Mouse (Mus musculus) lung, postnatal 4 days (tissue): ENCODE results near the gene Ces2b.
"Not testable (repeated sequence)": the region's sequence is repeated elsewhere in the genome, so short reads cannot be mapped to it uniquely, and the experiment has no call there.

Source experiments
- DNase-seq, 2 experiments: peaks; one replicate each; pipeline ENCODE4 v3.0.0; 2021

Ces2b gene

DNA sequence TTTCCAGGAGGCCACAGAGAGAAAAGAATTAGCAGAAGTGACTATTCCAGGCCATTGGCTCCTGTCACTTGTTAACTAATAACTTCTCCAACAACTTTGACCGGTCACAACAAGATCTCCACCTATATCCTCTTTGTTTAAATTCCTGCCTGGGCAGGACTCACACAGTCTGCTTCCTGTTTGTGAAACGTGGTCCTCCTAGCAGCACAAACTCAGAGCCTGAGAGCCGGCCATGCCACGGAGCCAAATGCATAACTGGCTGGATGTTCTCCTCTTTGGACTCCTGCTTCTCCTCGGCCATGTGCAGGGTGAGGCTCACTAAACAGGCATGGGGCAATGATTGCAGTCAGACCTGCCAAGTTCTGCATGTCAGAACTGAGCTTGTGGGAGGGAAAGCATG lies at the start of gene Ces2b:
Gene Ces2b, plus strand, starts transcription at position 133 of the 400 bp plus-strand sequence.
- DNase-seq = peak in 1 of 2 experiments; percentile 28

DNA sequence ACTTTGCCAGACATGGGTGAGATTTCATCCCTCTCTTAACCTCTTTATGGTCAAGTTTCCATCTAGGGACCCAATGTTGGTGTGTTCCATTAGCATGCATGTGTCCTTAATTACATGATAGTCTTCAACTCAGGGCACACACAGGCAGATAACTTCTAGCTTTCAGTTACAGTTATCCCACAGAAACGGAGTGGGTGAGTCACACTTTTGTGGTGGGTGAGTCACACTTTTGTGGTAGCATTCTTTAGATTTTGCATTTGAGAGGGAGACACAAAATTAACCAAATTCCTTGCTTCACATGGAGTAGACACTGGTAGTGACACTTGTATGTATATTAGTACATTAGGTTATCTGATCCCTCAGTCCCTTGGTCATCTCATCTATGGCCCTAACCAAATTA lies 44.3 kb upstream of the Ces2b start:
- DNase-seq = no peak

DNA sequence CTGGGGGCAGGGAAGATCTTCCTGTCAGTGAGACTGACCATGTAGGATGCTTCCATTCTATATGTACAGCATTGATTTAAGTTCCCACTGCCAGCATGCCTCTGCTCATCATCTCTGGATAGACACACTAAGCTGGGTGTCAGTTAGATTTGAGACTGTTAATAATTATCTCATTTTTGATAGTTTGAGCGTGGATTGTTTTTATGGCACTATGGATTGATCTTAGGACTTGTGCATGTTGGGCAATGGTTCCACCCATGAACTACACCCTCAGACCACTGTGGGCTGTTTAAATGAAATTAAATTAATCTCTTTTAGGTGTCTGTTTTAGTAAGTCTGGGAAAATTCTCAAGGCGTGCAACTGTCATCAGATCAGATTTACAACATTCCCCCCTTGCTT lies 42.4 kb upstream of the Ces2b start:
- DNase-seq = no peak

DNA sequence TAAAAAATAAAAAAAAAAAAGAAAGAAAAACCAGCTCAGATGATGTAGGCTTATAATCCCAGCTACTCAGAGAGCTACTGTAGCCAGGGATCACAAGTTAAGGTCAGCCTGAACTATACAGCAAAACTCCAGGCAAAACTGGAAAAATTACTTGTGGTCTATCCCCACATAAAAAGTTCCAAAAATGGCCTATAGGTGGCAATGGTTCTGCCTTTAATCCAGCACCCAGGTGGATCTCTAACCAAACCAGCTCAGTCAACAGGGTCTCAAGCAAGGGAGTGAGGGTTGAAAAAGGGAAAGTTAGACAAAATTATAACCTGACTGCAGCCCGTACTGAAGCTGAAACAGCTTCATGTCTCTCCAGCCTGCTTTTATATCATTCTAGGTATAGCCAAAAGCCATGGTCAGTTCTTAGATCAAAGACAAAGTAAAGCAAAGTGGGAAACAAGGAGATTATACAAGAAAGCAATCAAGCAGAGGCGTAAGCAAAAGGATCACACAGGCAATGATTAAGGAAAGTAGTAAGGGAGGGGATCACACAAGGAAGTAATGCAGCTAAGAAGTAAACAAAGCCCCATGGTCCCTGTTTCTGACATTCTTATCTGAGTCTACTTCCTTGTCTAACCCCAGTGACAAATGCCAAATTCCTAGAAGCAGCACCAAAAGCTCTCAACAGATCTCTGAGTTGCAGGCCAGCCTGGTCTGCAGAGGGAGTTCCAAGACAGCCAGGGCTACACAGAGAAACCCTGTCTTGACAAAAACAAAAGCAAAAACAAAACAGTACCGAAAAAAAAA lies 41.3 kb upstream of the Ces2b start:
- DNase-seq = peak in 1 of 2 experiments; percentile 11

DNA sequence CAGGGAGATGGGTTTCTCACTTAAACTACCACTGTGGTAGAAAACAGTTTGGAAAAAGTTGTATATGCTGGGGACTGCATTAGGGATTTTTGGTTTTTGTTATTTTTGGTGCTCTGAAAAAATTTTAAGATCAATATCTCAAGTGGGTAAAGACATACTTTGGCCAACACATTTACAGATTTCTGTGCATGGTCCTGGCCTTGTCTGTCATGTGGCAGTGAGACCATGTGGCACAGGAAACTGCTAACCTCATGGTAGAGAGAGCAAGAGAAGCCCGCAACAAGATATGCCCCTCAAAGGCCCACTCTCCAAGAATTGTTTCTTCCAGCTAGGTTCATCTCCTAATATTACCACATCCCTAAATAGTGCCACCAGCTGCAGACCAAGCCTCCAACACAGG lies 32.0 kb upstream of the Ces2b start:
- DNase-seq = no peak

DNA sequence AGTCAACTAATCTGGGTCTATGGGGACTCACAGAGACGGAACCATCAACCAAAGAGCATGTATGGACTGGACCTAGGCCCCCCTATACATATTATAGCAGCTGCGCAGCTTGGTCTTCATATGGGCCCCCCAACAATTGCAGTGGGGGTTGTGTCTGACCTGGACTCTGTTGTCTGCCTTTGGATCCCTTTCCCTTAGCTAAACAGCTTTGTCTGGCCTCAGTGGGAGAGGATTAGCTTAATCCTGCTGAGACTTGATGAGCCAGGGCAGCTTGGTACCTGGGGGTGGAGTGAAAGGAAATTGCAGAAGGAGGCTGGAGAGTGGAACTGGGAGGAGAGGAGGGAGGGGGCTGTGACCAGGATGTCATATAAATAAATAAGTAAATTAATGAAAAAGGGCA lies 25.2 kb upstream of the Ces2b start:
- no peak for DNase-seq

DNA sequence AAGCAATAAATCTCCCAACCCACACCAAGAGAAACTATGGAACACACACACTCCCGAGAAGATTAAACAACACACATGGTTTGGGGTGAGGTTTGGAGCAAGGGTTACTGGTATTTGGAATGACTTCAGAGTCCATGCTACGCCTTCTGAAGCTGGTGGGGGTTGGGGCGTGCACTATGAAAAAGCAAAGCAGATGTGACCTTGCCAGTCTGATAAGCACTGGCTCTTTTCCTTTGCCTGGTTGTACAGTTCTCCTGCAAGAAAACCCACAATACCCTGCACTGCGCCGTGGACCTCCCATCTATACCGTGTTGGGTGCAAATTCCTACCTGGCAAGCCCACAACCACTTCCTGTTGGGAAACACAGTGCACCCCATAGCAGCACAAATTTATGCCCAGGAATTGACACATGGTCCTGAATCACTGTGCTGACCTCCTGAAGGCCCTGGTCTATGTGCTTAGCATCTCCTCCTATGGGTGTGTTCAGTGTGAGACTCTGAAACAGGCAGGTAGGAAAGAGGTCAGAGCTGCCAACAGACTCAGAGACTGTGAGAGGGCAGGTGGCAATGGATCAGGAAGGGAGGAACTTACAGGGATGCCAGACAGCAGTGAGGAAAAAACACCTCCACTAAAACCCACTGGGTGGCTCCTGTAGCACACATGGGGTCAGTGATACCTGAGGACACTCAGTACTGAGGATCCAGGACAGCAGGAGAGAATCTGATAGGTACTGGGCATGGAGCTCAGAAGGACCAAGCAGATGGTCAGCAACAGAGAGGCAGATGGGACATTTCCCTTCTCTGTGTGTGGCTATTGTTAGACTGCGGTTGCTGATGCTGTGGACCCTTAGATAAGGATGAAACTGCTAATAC lies 22.6 kb upstream of the Ces2b start:
- no peak for DNase-seq

DNA sequence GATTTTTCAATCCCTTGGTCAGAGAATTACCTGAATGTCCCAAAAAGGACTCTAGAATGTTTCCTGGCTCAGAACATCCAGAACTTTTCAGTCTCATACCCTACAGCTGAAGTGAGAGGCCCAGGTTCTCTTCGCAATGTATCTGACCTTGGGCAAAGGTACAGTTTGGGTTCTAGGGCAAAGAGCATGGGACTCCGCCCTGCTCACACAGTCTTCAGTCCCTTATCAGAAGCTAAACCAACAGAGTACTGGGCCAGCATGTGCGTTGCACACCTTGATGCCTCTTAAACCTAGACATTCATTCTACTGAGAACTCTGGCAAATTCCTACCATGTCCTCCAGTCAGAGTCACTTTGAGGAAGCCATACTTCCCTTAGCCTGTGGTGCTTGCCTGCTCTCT lies 21.9 kb upstream of the Ces2b start:
- DNase-seq = no peak

DNA sequence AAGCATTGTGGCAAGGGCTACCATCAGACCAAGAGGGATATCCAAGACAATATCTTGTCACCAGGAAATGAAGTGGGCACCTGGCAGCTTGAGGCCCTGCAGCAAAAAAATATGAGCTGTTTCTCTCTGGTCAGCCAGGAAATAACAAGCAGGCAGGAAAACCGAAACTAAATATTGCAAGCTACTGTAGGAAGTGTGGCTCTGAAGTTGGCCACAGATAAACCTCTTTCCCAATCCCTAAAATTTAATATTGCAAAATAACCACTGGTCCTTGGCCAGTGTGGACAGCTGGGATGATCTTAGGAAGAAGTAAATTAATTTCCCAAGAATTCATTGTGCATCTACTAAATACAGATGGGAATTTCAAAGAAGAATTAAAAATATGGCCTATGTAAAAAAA lies 4.5 kb upstream of the Ces2b start:
- DNase-seq = no peak

DNA sequence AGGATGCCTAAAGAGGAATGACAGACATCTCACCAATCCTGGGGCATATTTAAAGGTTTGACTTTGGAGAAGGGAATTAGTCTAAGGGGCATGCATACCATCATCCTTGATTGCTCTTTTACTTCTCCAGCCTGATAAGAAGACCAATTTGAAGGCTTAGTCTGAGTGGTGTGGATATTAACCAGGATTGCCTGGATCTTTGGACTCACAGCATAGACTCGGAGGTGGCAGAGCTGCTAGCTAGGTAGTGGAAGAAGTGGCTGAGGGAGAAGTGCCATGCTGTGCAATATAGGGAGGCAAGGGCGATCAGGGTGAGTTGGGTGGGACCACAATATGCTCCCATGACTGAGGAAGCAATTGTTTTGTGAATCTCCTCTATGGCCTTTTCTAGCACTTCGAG lies 3.2 kb upstream of the Ces2b start:
- no peak for DNase-seq

DNA sequence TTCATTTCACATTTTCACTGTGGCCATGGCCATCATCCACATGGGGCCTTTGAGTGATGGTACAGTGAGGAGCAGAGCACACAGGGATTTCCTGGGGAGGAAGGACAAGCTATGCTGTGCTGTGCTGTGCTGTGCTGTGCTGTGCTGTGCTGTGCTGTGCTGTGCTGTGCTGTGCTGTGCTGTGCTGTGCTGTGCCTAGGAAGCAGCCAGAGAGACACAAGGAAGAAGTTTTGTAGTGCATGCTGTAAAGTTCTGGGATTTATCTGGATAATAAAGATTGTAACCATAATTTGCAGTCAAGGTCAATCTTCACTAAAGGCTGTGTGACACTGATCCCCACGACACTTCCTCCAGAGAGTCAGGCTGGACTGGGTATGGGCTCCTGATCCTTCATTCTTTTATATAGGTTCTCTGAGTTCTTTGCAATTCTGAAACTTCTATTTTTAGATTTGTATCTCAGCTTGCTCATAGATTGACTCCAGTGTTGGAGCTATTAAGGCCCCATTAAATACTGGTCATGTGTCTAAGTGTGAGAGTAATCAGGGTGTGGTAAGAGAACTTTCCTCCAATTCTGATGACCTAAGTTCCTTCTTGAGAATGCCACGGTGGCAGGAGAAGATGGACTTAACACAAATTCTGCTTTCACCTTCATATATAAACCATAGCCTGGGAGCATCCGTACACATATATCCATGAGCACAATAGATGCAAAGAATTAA lies 10.1 kb downstream of the Ces2b start:
- DNase-seq = no peak

DNA sequence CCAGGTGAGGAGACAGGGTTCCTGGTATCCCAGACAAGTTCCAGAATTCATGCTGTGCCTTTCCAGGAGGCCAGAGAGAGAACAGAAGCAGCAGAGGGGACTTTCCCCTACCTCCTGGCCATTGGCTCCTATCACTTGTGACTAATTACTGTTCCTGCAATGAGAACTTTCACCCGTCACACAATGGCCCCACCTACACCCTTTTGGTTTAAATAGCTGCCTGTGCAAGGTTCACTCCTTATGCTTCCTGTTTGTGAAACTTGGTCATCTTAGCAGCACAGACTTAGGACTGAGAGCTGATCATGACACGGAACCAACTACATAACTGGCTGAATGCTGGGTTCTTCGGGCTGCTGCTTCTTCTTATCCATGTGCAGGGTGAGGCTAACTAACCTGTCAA lies 15.5 kb downstream of the Ces2b start, which contains the start of gene Ces2c:
Gene Ces2c, plus strand, starts transcription at position 238 of the 400 bp plus-strand sequence.
- no peak for DNase-seq

DNA sequence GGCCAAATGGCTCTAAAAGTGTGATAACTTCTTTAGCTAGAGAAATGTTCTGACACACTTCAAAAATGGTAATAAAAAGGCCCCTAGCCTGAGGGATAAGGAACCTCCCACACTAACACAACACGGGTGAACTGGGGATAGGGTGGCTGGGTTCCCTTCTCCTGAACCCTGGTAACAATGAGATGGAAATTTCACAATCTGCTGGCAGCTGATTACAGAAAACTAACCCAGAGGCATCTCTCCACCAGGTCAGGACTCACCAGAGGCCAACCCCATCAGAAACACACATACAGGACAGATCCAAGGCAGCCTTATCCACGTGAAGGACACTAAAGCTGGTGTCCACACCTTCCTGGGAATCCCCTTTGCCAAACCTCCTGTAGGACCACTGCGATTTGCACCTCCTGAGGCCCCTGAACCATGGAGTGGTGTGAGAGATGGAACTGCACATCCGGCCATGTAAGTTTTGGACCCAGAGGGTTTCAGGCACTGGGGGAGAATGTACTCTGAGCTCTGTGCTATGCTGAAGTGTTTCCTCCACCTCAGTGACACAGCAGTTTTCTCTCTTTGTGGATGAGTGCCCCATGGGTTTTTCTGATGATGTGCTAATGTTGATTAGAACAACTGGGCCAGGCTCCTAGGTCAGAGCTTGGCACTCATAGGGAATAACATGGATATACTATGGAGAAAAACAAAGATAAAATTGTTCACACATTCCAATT lies 16.5 kb downstream of the Ces2b start:
- DNase-seq = no peak

DNA sequence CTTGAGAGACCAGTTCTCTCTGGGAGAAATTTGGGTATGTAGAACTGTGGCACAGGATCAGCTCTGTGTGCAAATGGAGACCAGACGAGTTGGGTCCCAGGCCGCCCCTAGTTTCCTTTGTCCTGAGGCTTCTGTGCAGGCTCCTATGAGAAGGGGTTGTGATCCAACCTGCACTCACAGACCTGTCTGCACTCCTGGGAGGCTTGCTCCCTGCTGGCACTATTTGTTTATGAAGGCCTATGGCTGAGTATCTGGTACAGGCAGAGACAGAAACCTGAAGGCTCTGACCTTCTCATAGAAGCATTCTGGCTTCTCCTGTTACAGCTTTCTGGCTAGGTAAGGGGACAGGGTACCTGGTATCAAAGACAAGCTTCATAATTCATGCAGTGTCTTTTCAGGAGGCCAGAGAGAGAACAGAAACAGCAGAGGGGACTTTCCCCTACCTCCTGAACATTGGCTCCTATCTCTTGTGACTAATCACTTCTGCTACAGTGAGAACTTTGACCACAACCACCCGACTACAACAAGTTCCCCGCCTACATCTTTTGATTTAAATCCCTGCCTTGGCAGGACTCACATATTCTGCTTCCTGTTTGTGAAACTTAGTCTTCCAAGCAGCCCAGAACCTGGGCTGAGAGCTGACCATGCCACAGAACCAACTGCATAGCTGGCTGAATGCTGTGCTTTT lies 35.6 kb downstream of the Ces2b start:
- DNase-seq = not testable (repeated sequence)

DNA sequence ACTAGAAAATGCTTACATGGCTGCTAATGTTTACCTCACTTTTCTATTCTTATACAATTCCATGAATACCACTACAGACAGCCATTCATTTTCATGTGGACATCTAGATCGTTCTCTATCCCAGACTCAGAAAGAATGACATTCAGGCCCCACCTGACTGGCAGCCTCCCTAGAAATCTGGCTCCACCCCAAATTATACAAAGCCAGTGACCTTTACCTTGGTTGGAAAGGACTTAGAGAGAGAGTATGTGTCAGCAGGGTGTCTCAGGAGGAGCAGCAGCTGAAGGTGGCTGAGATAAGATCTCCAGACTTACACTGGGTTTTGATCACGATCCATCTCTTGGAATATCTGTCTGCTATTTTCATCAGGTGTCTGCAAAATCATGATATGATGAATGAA lies 37.5 kb downstream of the Ces2b start:
- not testable (repeated sequence) for DNase-seq

DNA sequence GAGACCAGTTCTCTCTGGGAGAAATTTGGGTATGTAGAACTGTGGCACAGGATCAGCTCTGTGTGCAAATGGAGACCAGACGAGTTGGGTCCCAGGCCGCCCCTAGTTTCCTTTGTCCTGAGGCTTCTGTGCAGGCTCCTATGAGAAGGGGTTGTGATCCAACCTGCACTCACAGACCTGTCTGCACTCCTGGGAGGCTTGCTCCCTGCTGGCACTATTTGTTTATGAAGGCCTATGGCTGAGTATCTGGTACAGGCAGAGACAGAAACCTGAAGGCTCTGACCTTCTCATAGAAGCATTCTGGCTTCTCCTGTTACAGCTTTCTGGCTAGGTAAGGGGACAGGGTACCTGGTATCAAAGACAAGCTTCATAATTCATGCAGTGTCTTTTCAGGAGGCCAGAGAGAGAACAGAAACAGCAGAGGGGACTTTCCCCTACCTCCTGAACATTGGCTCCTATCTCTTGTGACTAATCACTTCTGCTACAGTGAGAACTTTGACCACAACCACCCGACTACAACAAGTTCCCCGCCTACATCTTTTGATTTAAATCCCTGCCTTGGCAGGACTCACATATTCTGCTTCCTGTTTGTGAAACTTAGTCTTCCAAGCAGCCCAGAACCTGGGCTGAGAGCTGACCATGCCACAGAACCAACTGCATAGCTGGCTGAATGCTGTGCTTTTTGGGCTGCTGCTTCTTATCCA lies 55.0 kb downstream of the Ces2b start:
- not testable (repeated sequence) for DNase-seq
